Mouse (Mus musculus): ENCODE measurements around the gene Dbnl. TPM values are rescaled to one million over a fixed set of nuclear protein-coding genes. Genes with fewer than 3 reads are reported as not detected.

Gene Dbnl
- 36.4 and 39.3 TPM in 2 replicates for total RNA-seq (2014; fragmentation: Nextera tagmentation)
- 89.5 and 107 TPM in 2 replicates for total RNA-seq (2017)
- polyA plus RNA-seq (2012) = 155 and 158 TPM in 2 replicates

GRCm38 (mm10) chr11:5788056-5789014 is at the start of gene Dbnl:
TSS of gene Dbnl (plus strand) at chr11:5788488.
- DNase-seq (ENCODE audit: low spot score) (peak; percentile 87), ATAC-seq (ENCODE audit: extremely low read depth, insufficient number of reproducible peaks, low FRiP score, poor library complexity, severe bottlenecking) (peak; percentile 73)
- Histone ChIP-seq H3K36me3 (replicated peaks) (peaks cover 48% of the 10 kb centered on the region), H3K9me3 (replicated peaks) (no peaks in the 10 kb centered on the region), H3K4me3 (ENCODE audit: low read depth, low read length) (peak within 1 kb of the TSS; percentile 98), H3K4me1 (ENCODE audit: insufficient read depth, low read depth, low read length) (peaks cover 47% of the 10 kb centered on the region), H3K27me3 (ENCODE audit: insufficient read depth, low read length) (no peaks in the 10 kb centered on the region)
- TF ChIP-seq TAL1 (conservative IDR thresholded peaks at IDR 0.05; ENCODE audit: low read depth, low read length) (no peak), CTCF (IDR thresholded peaks at IDR 0.05; ENCODE audit: low read depth, low read length) (peak; percentile 72)

GRCm38 (mm10) chr11:5738888-5739632 is 49.2 kb upstream of the Dbnl start:
- no peak overlapping the region for H3K4me3 ChIP-seq (ENCODE audit: low read depth, low read length)
- TF ChIP-seq POLR2AphosphoS5 (IDR thresholded peaks at IDR 0.05; ENCODE audit: insufficient replicate concordance, low read depth, low read length) (no peak), TAL1 (conservative IDR thresholded peaks at IDR 0.05; ENCODE audit: low read depth, low read length) (no peak), GATA2 (IDR thresholded peaks at IDR 0.05; ENCODE audit: borderline replicate concordance, low read depth, low read length) (no peak), GATA1 (IDR thresholded peaks at IDR 0.05; ENCODE audit: borderline replicate concordance, low read length) (no peak), CTCF (IDR thresholded peaks at IDR 0.05; ENCODE audit: low read depth, low read length) (no peak)
- peaks cover 26% of the 10 kb centered on the region for H3K36me3 ChIP-seq (replicated peaks)
- H3K27me3 ChIP-seq (ENCODE audit: insufficient read depth, low read length) = no peaks in the 10 kb centered on the region
- no peak for ATAC-seq (ENCODE audit: extremely low read depth, insufficient number of reproducible peaks, low FRiP score, poor library complexity, severe bottlenecking)
- no peaks in the 10 kb centered on the region for H3K9me3 ChIP-seq (replicated peaks)
- DNase-seq (ENCODE audit: low spot score) = no peak
- H3K4me1 ChIP-seq (ENCODE audit: insufficient read depth, low read depth, low read length) = peaks cover 28% of the 10 kb centered on the region

- H3K36me3 ChIP-seq (replicated peaks) = peaks cover 18% of the 10 kb centered on the region
- TF ChIP-seq GATA2 (IDR thresholded peaks at IDR 0.05; ENCODE audit: borderline replicate concordance, low read depth, low read length) (no peak), POLR2AphosphoS5 (IDR thresholded peaks at IDR 0.05; ENCODE audit: insufficient replicate concordance, low read depth, low read length) (no peak), GATA1 (IDR thresholded peaks at IDR 0.05; ENCODE audit: borderline replicate concordance, low read length) (no peak), CTCF (IDR thresholded peaks at IDR 0.05; ENCODE audit: low read depth, low read length) (no peak), TAL1 (conservative IDR thresholded peaks at IDR 0.05; ENCODE audit: low read depth, low read length) (no peak)
- no peak for ATAC-seq (ENCODE audit: extremely low read depth, insufficient number of reproducible peaks, low FRiP score, poor library complexity, severe bottlenecking)
- H3K27me3 ChIP-seq (ENCODE audit: insufficient read depth, low read length) = no peaks in the 10 kb centered on the region
- peaks cover 25% of the 10 kb centered on the region for H3K4me1 ChIP-seq (ENCODE audit: insufficient read depth, low read depth, low read length)
- no peaks in the 10 kb centered on the region for H3K9me3 ChIP-seq (replicated peaks)
- H3K4me3 ChIP-seq (ENCODE audit: low read depth, low read length) = peak overlapping the region; percentile 90; the same call in 1 of the 2 replicates
- no peak for DNase-seq (ENCODE audit: low spot score)
These were observed 48.4 kb upstream of the Dbnl start for GRCm38 (mm10) chr11:5739846-5740245.

- H3K9me3 ChIP-seq (replicated peaks) = no peaks in the 10 kb centered on the region
- TF ChIP-seq CTCF (IDR thresholded peaks at IDR 0.05; ENCODE audit: low read depth, low read length) (no peak), GATA2 (IDR thresholded peaks at IDR 0.05; ENCODE audit: borderline replicate concordance, low read depth, low read length) (no peak), TAL1 (conservative IDR thresholded peaks at IDR 0.05; ENCODE audit: low read depth, low read length) (no peak), GATA1 (IDR thresholded peaks at IDR 0.05; ENCODE audit: borderline replicate concordance, low read length) (no peak), POLR2AphosphoS5 (IDR thresholded peaks at IDR 0.05; ENCODE audit: insufficient replicate concordance, low read depth, low read length) (no peak)
- DNase-seq (ENCODE audit: low spot score) (peak; percentile 18), ATAC-seq (ENCODE audit: extremely low read depth, insufficient number of reproducible peaks, low FRiP score, poor library complexity, severe bottlenecking) (no peak)
- H3K4me3 ChIP-seq (ENCODE audit: low read depth, low read length) = peak overlapping the region; percentile 90
- peaks cover 12% of the 10 kb centered on the region for H3K36me3 ChIP-seq (replicated peaks)
- H3K27me3 ChIP-seq (ENCODE audit: insufficient read depth, low read length) = no peaks in the 10 kb centered on the region; the same call in 1 of the 2 replicates
- peaks cover 25% of the 10 kb centered on the region for H3K4me1 ChIP-seq (ENCODE audit: insufficient read depth, low read depth, low read length)
These were observed 47.7 kb upstream of the Dbnl start for GRCm38 (mm10) chr11:5740599-5740964.

- Histone ChIP-seq H3K4me3 (ENCODE audit: low read depth, low read length) (peak overlapping the region; percentile 90), H3K4me1 (ENCODE audit: insufficient read depth, low read depth, low read length) (peaks cover 25% of the 10 kb centered on the region), H3K27me3 (ENCODE audit: insufficient read depth, low read length) (no peaks in the 10 kb centered on the region; the same call in 1 of the 2 replicates), H3K36me3 (replicated peaks) (peaks cover 12% of the 10 kb centered on the region), H3K9me3 (replicated peaks) (no peaks in the 10 kb centered on the region)
- TF ChIP-seq TAL1 (conservative IDR thresholded peaks at IDR 0.05; ENCODE audit: low read depth, low read length) (no peak), GATA2 (IDR thresholded peaks at IDR 0.05; ENCODE audit: borderline replicate concordance, low read depth, low read length) (no peak), GATA1 (IDR thresholded peaks at IDR 0.05; ENCODE audit: borderline replicate concordance, low read length) (no peak), POLR2AphosphoS5 (IDR thresholded peaks at IDR 0.05; ENCODE audit: insufficient replicate concordance, low read depth, low read length) (no peak), CTCF (IDR thresholded peaks at IDR 0.05; ENCODE audit: low read depth, low read length) (no peak)
- ATAC-seq (ENCODE audit: extremely low read depth, insufficient number of reproducible peaks, low FRiP score, poor library complexity, severe bottlenecking) = peak; percentile 68
- peak; percentile 85 for DNase-seq (ENCODE audit: low spot score)
These were observed 47.2 kb upstream of the Dbnl start for GRCm38 (mm10) chr11:5740965-5741627.

Data from G1E (cell line).